Mouse (Mus musculus): Measurements from ENCODE around the gene Scnn1b.

DNA sequence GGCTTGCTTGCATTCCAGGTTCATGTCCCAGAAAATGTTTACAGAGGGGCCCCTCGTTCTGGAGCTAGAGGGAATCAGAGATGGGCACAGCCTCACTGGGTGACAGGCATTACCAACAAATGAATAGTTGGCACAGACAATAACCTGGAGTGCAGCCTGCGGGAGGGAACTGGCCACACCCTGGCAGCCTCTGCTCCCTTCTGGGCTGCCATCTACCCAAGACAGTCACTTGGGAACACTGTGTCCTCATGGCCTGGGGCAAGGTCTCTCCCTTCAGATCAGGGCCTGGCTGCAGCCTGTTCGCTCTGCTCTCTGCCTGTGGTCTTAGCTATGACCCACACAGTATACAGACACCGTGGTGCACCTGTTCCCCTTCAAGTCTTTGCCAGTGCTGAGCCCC, 42.0 kb downstream of the Scnn1b start:
- TF ChIP-seq CTCF (IDR thresholded peaks at IDR 0.05; ENCODE audit: borderline replicate concordance, extremely low read depth, insufficient read depth, insufficient read length) (no peak), POLR2A (IDR thresholded peaks at IDR 0.05; ENCODE audit: borderline replicate concordance, extremely low read depth, insufficient read depth, insufficient read length, poor library complexity, severe bottlenecking) (no peak)
